Mouse (Mus musculus): ENCODE data around the gene Olfr965. TPM values are rescaled to one million over a fixed set of nuclear protein-coding genes. Genes with fewer than 3 reads are reported as not detected.
"Not testable (repeated sequence)": the region's sequence is repeated elsewhere in the genome, so short reads cannot be mapped to it uniquely, and the experiment has no call there.

Gene Olfr965
- not detected in 2 replicates for polyA plus RNA-seq (2012; rRNA removed)

- DNase-seq: no peak
- Histone ChIP-seq H3K36me3 (ENCODE audit: control insufficient read depth, insufficient read depth, low read length) (no peaks in the 10 kb centered on the region), H3K27me3 (replicated peaks; ENCODE audit: control insufficient read depth, insufficient read depth, low read length) (no peaks in the 10 kb centered on the region), H3K4me1 (ENCODE audit: control insufficient read depth, insufficient read depth, low read length) (no peaks in the 10 kb centered on the region), H3K27ac (ENCODE audit: insufficient read depth, low read depth, low read length) (no peak within 1 kb of the TSS), H3K4me3 (ENCODE audit: insufficient read depth, low read depth, low read length) (no peak within 1 kb of the TSS)
- TF ChIP-seq POLR2A (IDR thresholded peaks at IDR 0.05; ENCODE audit: low read depth, low read length) (no peak), CTCF (conservative IDR thresholded peaks at IDR 0.05; ENCODE audit: insufficient read depth, insufficient read length, low read depth, low read length) (no peak)
Observed at GRCm38 (mm10) chr9:39711053-39711452, at the start of gene Olfr965. Olfr965 (plus strand) TSS chr9:39711353.

GRCm38 (mm10) chr9:39666905-39667304 is 44.2 kb upstream of the Olfr965 start, which contains the start of gene Olfr963:
Olfr963 (plus strand) TSS chr9:39667205.
- H3K4me3 ChIP-seq (ENCODE audit: insufficient read depth, low read depth, low read length): no peak within 1 kb of the TSS
- no peaks in the 10 kb centered on the region for H3K27me3 ChIP-seq (replicated peaks; ENCODE audit: control insufficient read depth, insufficient read depth, low read length)
- no peaks in the 10 kb centered on the region for H3K4me1 ChIP-seq (ENCODE audit: control insufficient read depth, insufficient read depth, low read length)
- no peak within 1 kb of the TSS for H3K27ac ChIP-seq (ENCODE audit: insufficient read depth, low read depth, low read length)
- no peak for DNase-seq
- TF ChIP-seq POLR2A (IDR thresholded peaks at IDR 0.05; ENCODE audit: low read depth, low read length): no peak
- no peak for TF ChIP-seq CTCF (conservative IDR thresholded peaks at IDR 0.05; ENCODE audit: insufficient read depth, insufficient read length, low read depth, low read length)
- no peaks in the 10 kb centered on the region for H3K36me3 ChIP-seq (ENCODE audit: control insufficient read depth, insufficient read depth, low read length)
- 83% methylated on average over 1 of the region's 1 CpGs for WGBS

- DNase-seq: no peak
- Histone ChIP-seq H3K4me1 (ENCODE audit: control insufficient read depth, insufficient read depth, low read length) (no peaks in the 10 kb centered on the region), H3K27me3 (replicated peaks; ENCODE audit: control insufficient read depth, insufficient read depth, low read length) (no peaks in the 10 kb centered on the region), H3K36me3 (ENCODE audit: control insufficient read depth, insufficient read depth, low read length) (no peaks in the 10 kb centered on the region), H3K4me3 (ENCODE audit: insufficient read depth, low read depth, low read length) (no peak overlapping the region), H3K27ac (ENCODE audit: insufficient read depth, low read depth, low read length) (no peak overlapping the region)
- TF ChIP-seq CTCF (conservative IDR thresholded peaks at IDR 0.05; ENCODE audit: insufficient read depth, insufficient read length, low read depth, low read length): no peak
- TF ChIP-seq POLR2A (IDR thresholded peaks at IDR 0.05; ENCODE audit: low read depth, low read length): no peak
- 81% methylated on average over 2 of the region's 2 CpGs for WGBS
Observed at GRCm38 (mm10) chr9:39669723-39670122, 41.4 kb upstream of the Olfr965 start.

- TF ChIP-seq CTCF (conservative IDR thresholded peaks at IDR 0.05; ENCODE audit: insufficient read depth, insufficient read length, low read depth, low read length): no peak
- no peak for TF ChIP-seq POLR2A (IDR thresholded peaks at IDR 0.05; ENCODE audit: low read depth, low read length)
- Histone ChIP-seq H3K27me3 (replicated peaks; ENCODE audit: control insufficient read depth, insufficient read depth, low read length) (no peaks in the 10 kb centered on the region), H3K4me1 (ENCODE audit: control insufficient read depth, insufficient read depth, low read length) (no peaks in the 10 kb centered on the region), H3K36me3 (ENCODE audit: control insufficient read depth, insufficient read depth, low read length) (no peaks in the 10 kb centered on the region), H3K27ac (ENCODE audit: insufficient read depth, low read depth, low read length) (no peak overlapping the region), H3K4me3 (ENCODE audit: insufficient read depth, low read depth, low read length) (no peak overlapping the region)
- DNase-seq: no peak
- WGBS: 69% methylated on average over 2 of the region's 2 CpGs
Observed at GRCm38 (mm10) chr9:39674820-39675219, 36.3 kb upstream of the Olfr965 start.

- H3K27ac ChIP-seq (ENCODE audit: insufficient read depth, low read depth, low read length): no peak overlapping the region
- no peak for DNase-seq
- H3K36me3 ChIP-seq (ENCODE audit: control insufficient read depth, insufficient read depth, low read length): no peaks in the 10 kb centered on the region
- TF ChIP-seq CTCF (conservative IDR thresholded peaks at IDR 0.05; ENCODE audit: insufficient read depth, insufficient read length, low read depth, low read length) (no peak), POLR2A (IDR thresholded peaks at IDR 0.05; ENCODE audit: low read depth, low read length) (no peak)
- H3K4me3 ChIP-seq (ENCODE audit: insufficient read depth, low read depth, low read length): no peak overlapping the region
- no peaks in the 10 kb centered on the region for H3K27me3 ChIP-seq (replicated peaks; ENCODE audit: control insufficient read depth, insufficient read depth, low read length)
- WGBS: 91% methylated on average over 2 of the region's 2 CpGs
- H3K4me1 ChIP-seq (ENCODE audit: control insufficient read depth, insufficient read depth, low read length): no peaks in the 10 kb centered on the region
Observed at GRCm38 (mm10) chr9:39678557-39678956, 32.6 kb upstream of the Olfr965 start.

- DNase-seq: no peak
- H3K27me3 ChIP-seq (replicated peaks; ENCODE audit: control insufficient read depth, insufficient read depth, low read length): no peaks in the 10 kb centered on the region
- H3K36me3 ChIP-seq (ENCODE audit: control insufficient read depth, insufficient read depth, low read length): no peaks in the 10 kb centered on the region
- H3K27ac ChIP-seq (ENCODE audit: insufficient read depth, low read depth, low read length): no peak overlapping the region
- H3K4me1 ChIP-seq (ENCODE audit: control insufficient read depth, insufficient read depth, low read length): no peaks in the 10 kb centered on the region
- WGBS: 60% methylated on average over 2 of the region's 2 CpGs
- no peak overlapping the region for H3K4me3 ChIP-seq (ENCODE audit: insufficient read depth, low read depth, low read length)
- TF ChIP-seq POLR2A (IDR thresholded peaks at IDR 0.05; ENCODE audit: low read depth, low read length) (no peak), CTCF (conservative IDR thresholded peaks at IDR 0.05; ENCODE audit: insufficient read depth, insufficient read length, low read depth, low read length) (no peak)
Observed at GRCm38 (mm10) chr9:39679280-39679679, 31.9 kb upstream of the Olfr965 start.

- not testable (repeated sequence) for H3K27ac ChIP-seq (ENCODE audit: insufficient read depth, low read depth, low read length); H3K36me3 ChIP-seq (ENCODE audit: control insufficient read depth, insufficient read depth, low read length); H3K4me1 ChIP-seq (ENCODE audit: control insufficient read depth, insufficient read depth, low read length); H3K4me3 ChIP-seq (ENCODE audit: insufficient read depth, low read depth, low read length); DNase-seq; H3K27me3 ChIP-seq (replicated peaks; ENCODE audit: control insufficient read depth, insufficient read depth, low read length)
- WGBS: 76% methylated on average over 8 of the region's 8 CpGs
Observed at GRCm38 (mm10) chr9:39701123-39701522, 10.0 kb upstream of the Olfr965 start.

- TF ChIP-seq POLR2A (IDR thresholded peaks at IDR 0.05; ENCODE audit: low read depth, low read length) (no peak), CTCF (conservative IDR thresholded peaks at IDR 0.05; ENCODE audit: insufficient read depth, insufficient read length, low read depth, low read length) (no peak)
- H3K27me3 ChIP-seq (replicated peaks; ENCODE audit: control insufficient read depth, insufficient read depth, low read length): no peaks in the 10 kb centered on the region
- no peaks in the 10 kb centered on the region for H3K36me3 ChIP-seq (ENCODE audit: control insufficient read depth, insufficient read depth, low read length)
- no peak within 1 kb of the TSS for H3K27ac ChIP-seq (ENCODE audit: insufficient read depth, low read depth, low read length)
- DNase-seq: no peak
- H3K4me3 ChIP-seq (ENCODE audit: insufficient read depth, low read depth, low read length): no peak within 1 kb of the TSS
- no peaks in the 10 kb centered on the region for H3K4me1 ChIP-seq (ENCODE audit: control insufficient read depth, insufficient read depth, low read length)
Observed at GRCm38 (mm10) chr9:39707017-39707416, 4.1 kb upstream of the Olfr965 start, which contains the start of gene Olfr149. Olfr149 (minus strand) TSS chr9:39707117.
